9 mouse cellular contexts compared by ENCODE assay signal in genomic region chr7:19004631-19005079, GRCm38 (mm10). TPM values are rescaled to one million over a fixed set of nuclear protein-coding genes. Genes with fewer than 3 reads are reported as not detected.
DNase-seq lines count a peak whose midpoint lies in the region; ATAC-seq lines count a peak whose summit lies in the region.
"Had no signal": no experiment of that assay in that cellular context is flagged by ENCODE, and none has a peak within 500 bp of the region (broad histone marks: within the 10 kb centered on the region; RNA-seq: fewer than 3 reads in every experiment).

No protein-coding gene starts in this region.

- peak overlapping the region; percentile 96 for H3K27ac ChIP-seq in forebrain, embryonic 15.5 days (replicated peaks)
- peak overlapping the region; percentile 96 for H3K27ac ChIP-seq in limb, embryonic 10.5 days
- H3K27ac ChIP-seq in neural tube, embryonic 14.5 days (ENCODE audit: low read depth, low read length), result peak overlapping the region; percentile 89

- H3K4me1 ChIP-seq in forebrain, embryonic 15.5 days, result peaks cover 49% of the 10 kb centered on the region
- H3K4me1 ChIP-seq in limb, embryonic 10.5 days, result peaks cover 73% of the 10 kb centered on the region
- H3K4me1 ChIP-seq in neural tube, embryonic 14.5 days (ENCODE audit: control insufficient read depth, insufficient read depth, low read length), result peaks cover 28% of the 10 kb centered on the region

- peak; percentile 65 for DNase-seq in cerebellum, adult 8-10 months
- peak; percentile 43 for DNase-seq in right cerebral cortex, postnatal 4 days
- DNase-seq in right cerebral cortex, adult 18-20 months, result no peak
- peak; percentile 61 for DNase-seq in limb, embryonic 10.5 days (ENCODE audit: low spot score)
- no peak for DNase-seq in left cerebral cortex, adult 11 months (ENCODE audit: low spot score)

- peak overlapping the region; percentile 84 for H3K4me3 ChIP-seq in forebrain, embryonic 15.5 days
- peak overlapping the region; percentile 94 for H3K4me3 ChIP-seq in limb, embryonic 10.5 days
- peak overlapping the region; percentile 86 for H3K4me3 ChIP-seq in neural tube, embryonic 14.5 days (ENCODE audit: low read depth, low read length)

- no peak for ATAC-seq in cerebellum, adult (ENCODE audit: insufficient number of reproducible peaks, low FRiP score, low TSS enrichment)
- ATAC-seq in forebrain, embryonic 15.5 days (replicated peaks), result peak; percentile 1; the same call in 1 of the 2 replicates
- peak; percentile 4; the same call in 1 of the 2 replicates for ATAC-seq in neural tube, embryonic 14.5 days (ENCODE audit: low read depth)

- peaks cover 23% of the 10 kb centered on the region for H3K36me3 ChIP-seq in forebrain, embryonic 15.5 days
- H3K36me3 ChIP-seq in limb, embryonic 10.5 days, result peaks cover 34% of the 10 kb centered on the region
- peaks cover 11% of the 10 kb centered on the region for H3K36me3 ChIP-seq in neural tube, embryonic 14.5 days (ENCODE audit: control insufficient read depth, insufficient read depth, low read length)

- peak overlapping the region; percentile 99 for H3K4me2 ChIP-seq in forebrain, embryonic 15.5 days (replicated peaks)
- peak overlapping the region; percentile 98 for H3K4me2 ChIP-seq in neural tube, embryonic 14.5 days (ENCODE audit: low read depth, low read length)

- H3K27me3 ChIP-seq in forebrain, embryonic 15.5 days, result no peaks in the 10 kb centered on the region
- no peaks in the 10 kb centered on the region for H3K27me3 ChIP-seq in limb, embryonic 10.5 days (ENCODE audit: low read depth, poor library complexity, severe bottlenecking)
- H3K27me3 ChIP-seq in neural tube, embryonic 14.5 days (ENCODE audit: control insufficient read depth, insufficient read depth, low read length), result no peaks in the 10 kb centered on the region

- 4% methylated on average over 33 of the region's 34 CpGs for WGBS in forebrain, embryonic 15.5 days
- 8% methylated on average over 34 of the region's 34 CpGs for WGBS in limb, embryonic 10.5 days
- 6% methylated on average over 32 of the region's 34 CpGs for WGBS in neural tube, embryonic 14.5 days

- H3K9ac ChIP-seq in forebrain, embryonic 15.5 days (replicated peaks), result peak overlapping the region; percentile 94
- H3K9ac ChIP-seq in neural tube, embryonic 14.5 days (replicated peaks; ENCODE audit: low read depth, low read length), result peak overlapping the region; percentile 86

- no peaks in the 10 kb centered on the region for H3K9me3 ChIP-seq in forebrain, embryonic 15.5 days
- H3K9me3 ChIP-seq in limb, embryonic 10.5 days (replicated peaks), result no peaks in the 10 kb centered on the region
- H3K9me3 ChIP-seq in neural tube, embryonic 14.5 days (ENCODE audit: control insufficient read depth, low read length), result no peaks in the 10 kb centered on the region

RNA-seq across cellular contexts. Expression of gene Irf2bp1, which starts 0.8 kb away (rescaled TPM):
- 35.4 and 36.7 TPM in 2 replicates for polyA plus RNA-seq in forebrain, embryonic 15.5 days (2015; fragmentation: Nextera tagmentation; extraction: Ambion mirVana)
- polyA plus RNA-seq in limb, embryonic 10.5 days (2016; fragmentation: Nextera tagmentation; extraction: Ambion mirVana), result 30.8 and 34.4 TPM in 2 replicates
- 29.7 and 30.3 TPM in 2 replicates for polyA plus RNA-seq in neural tube, embryonic 14.5 days (2014; fragmentation: Nextera tagmentation; extraction: Ambion mirVana)

RNA-seq across cellular contexts. Expression of gene Mypop, which starts 13.6 kb away (rescaled TPM):
- polyA plus RNA-seq in forebrain, embryonic 15.5 days (2015; fragmentation: Nextera tagmentation; extraction: Ambion mirVana), result 4.4 and 5.5 TPM in 2 replicates
- 3.4 and 4.0 TPM in 2 replicates for polyA plus RNA-seq in limb, embryonic 10.5 days (2016; fragmentation: Nextera tagmentation; extraction: Ambion mirVana)
- polyA plus RNA-seq in neural tube, embryonic 14.5 days (2014; fragmentation: Nextera tagmentation; extraction: Ambion mirVana), result 6.0 and 6.9 TPM in 2 replicates

RNA-seq across cellular contexts. Expression of gene Nanos2, which starts 17.5 kb away (rescaled TPM):
- 0.60 and 1.2 TPM in 2 replicates for polyA plus RNA-seq in forebrain, embryonic 15.5 days (2015; fragmentation: Nextera tagmentation; extraction: Ambion mirVana)
- not detected in 2 replicates for polyA plus RNA-seq in limb, embryonic 10.5 days (2016; fragmentation: Nextera tagmentation; extraction: Ambion mirVana)
- 0.84 and 1.1 TPM in 2 replicates for polyA plus RNA-seq in neural tube, embryonic 14.5 days (2014; fragmentation: Nextera tagmentation; extraction: Ambion mirVana)
- polyA plus RNA-seq: gonadal fat pad, adult 2 months had no signal

RNA-seq across cellular contexts. Expression of gene Foxa3, which starts 18.7 kb away (rescaled TPM):
- polyA plus RNA-seq in forebrain, embryonic 15.5 days (2015; fragmentation: Nextera tagmentation; extraction: Ambion mirVana), result 0.18 TPM in 1 of 2 replicates, not detected in the other
- polyA plus RNA-seq in limb, embryonic 10.5 days (2016; fragmentation: Nextera tagmentation; extraction: Ambion mirVana), result not detected in 2 replicates
- polyA plus RNA-seq in neural tube, embryonic 14.5 days (2014; fragmentation: Nextera tagmentation; extraction: Ambion mirVana), result not detected in 2 replicates

RNA-seq across cellular contexts. Expression of gene Sympk, which starts 19.5 kb away (rescaled TPM):
- polyA plus RNA-seq in forebrain, embryonic 15.5 days (2015; fragmentation: Nextera tagmentation; extraction: Ambion mirVana), result 34.8 and 35.4 TPM in 2 replicates
- 50.4 and 54.6 TPM in 2 replicates for polyA plus RNA-seq in limb, embryonic 10.5 days (2016; fragmentation: Nextera tagmentation; extraction: Ambion mirVana)
- polyA plus RNA-seq in neural tube, embryonic 14.5 days (2014; fragmentation: Nextera tagmentation; extraction: Ambion mirVana), result 16.8 and 16.9 TPM in 2 replicates

Comparison
In these comparisons a context has a peak if more than half of its experiments do, and no peak if none do; other contexts are left out.
1. DNase-seq: peak in cerebellum, adult 8-10 months (single experiment), right cerebral cortex, postnatal 4 days (single experiment) and limb, embryonic 10.5 days (single experiment); none in right cerebral cortex, adult 18-20 months (single experiment) and left cerebral cortex, adult 11 months (single experiment).
2. Peak in every context shown above with its lines, with median percentiles within 50 percentile points of each other: H3K27ac ChIP-seq and H3K4me3 ChIP-seq.